Mouse (Mus musculus): ENCODE data around the gene Smc4. TPM values are rescaled to one million over a fixed set of nuclear protein-coding genes. Genes with fewer than 3 reads are reported as not detected.

Gene Smc4
- total RNA-seq, 1 experiment = 91.4 TPM

GRCm38 (mm10) chr3:69045750-69046149, 41.2 kb downstream of the Smc4 start:
- no peak for DNase-seq (ENCODE audit: low read depth, low spot score)
- Histone ChIP-seq H3K36me3 (ENCODE audit: control insufficient read depth, insufficient read depth, low read length, poor library complexity, severe bottlenecking) (peaks cover 10% of the 10 kb centered on the region), H3K9me3 (ENCODE audit: control insufficient read depth, insufficient read depth, low read depth, low read length) (no peaks in the 10 kb centered on the region), H3K4me1 (ENCODE audit: control insufficient read depth in 2 of 2, insufficient read depth in 2 of 2, low read length in 2 of 2, poor library complexity in 1 of 2) (peaks cover 4 to 7% of the 10 kb centered on the region in 2 experiments; a peak in 2 of 4 replicates), H3K9ac (ENCODE audit: insufficient read depth, low read depth, low read length, poor library complexity, severe bottlenecking) (peak overlapping the region; percentile 97; the same call in 1 of the 2 replicates), H3K27ac (ENCODE audit: insufficient read depth, low read depth, low read length, poor library complexity, severe bottlenecking) (no peak overlapping the region), H3K4me3 (ENCODE audit: insufficient read depth in 1 of 2, low read depth in 1 of 2, low read length in 2 of 2, poor library complexity in 1 of 2, severe bottlenecking in 1 of 2) (peak overlapping the region; percentile 76 to 82)
- in situ Hi-C loops (cut with MboI; ENCODE audit: low sequenced_read_pairs in 2 of 2, unreplicated experiment in 2 of 2) = loop anchor here in 1 of 2 experiments (25.0 kb wide), 1 partner anchor 692 kb away; no protein-coding TSS in a partner anchor
- no peak for TF ChIP-seq ZC3H11A (IDR thresholded peaks at IDR 0.05; ENCODE audit: borderline replicate concordance, low read depth, low read length)
- TF ChIP-seq HCFC1 (IDR thresholded peaks at IDR 0.05; ENCODE audit: borderline replicate concordance, insufficient read depth, low read length) = no peak
- TF ChIP-seq ZNF384 (IDR thresholded peaks at IDR 0.05; ENCODE audit: low read depth, low read length) = no peak
- TF ChIP-seq CHD2 (IDR thresholded peaks at IDR 0.05; ENCODE audit: low read depth, low read length) = no peak
- no peak for TF ChIP-seq MAFK (IDR thresholded peaks at IDR 0.05; ENCODE audit: insufficient read depth, low read depth, low read length)

GRCm38 (mm10) chr3:69046509-69046908, 42.0 kb downstream of the Smc4 start:
- Histone ChIP-seq H3K4me3 (ENCODE audit: insufficient read depth in 1 of 2, low read depth in 1 of 2, low read length in 2 of 2, poor library complexity in 1 of 2, severe bottlenecking in 1 of 2) (no peak overlapping the region), H3K9me3 (ENCODE audit: control insufficient read depth, insufficient read depth, low read depth, low read length) (no peaks in the 10 kb centered on the region), H3K4me1 (ENCODE audit: control insufficient read depth in 2 of 2, insufficient read depth in 2 of 2, low read length in 2 of 2, poor library complexity in 1 of 2) (peaks cover 4 to 10% of the 10 kb centered on the region in 2 experiments; a peak in 2 of 4 replicates), H3K27ac (ENCODE audit: insufficient read depth, low read depth, low read length, poor library complexity, severe bottlenecking) (no peak overlapping the region), H3K9ac (ENCODE audit: insufficient read depth, low read depth, low read length, poor library complexity, severe bottlenecking) (no peak overlapping the region), H3K36me3 (ENCODE audit: control insufficient read depth, insufficient read depth, low read length, poor library complexity, severe bottlenecking) (peaks cover 6% of the 10 kb centered on the region)
- no peak for TF ChIP-seq CHD2 (IDR thresholded peaks at IDR 0.05; ENCODE audit: low read depth, low read length)
- TF ChIP-seq ZNF384 (IDR thresholded peaks at IDR 0.05; ENCODE audit: low read depth, low read length) = no peak
- no peak for TF ChIP-seq HCFC1 (IDR thresholded peaks at IDR 0.05; ENCODE audit: borderline replicate concordance, insufficient read depth, low read length)
- no peak for TF ChIP-seq ZC3H11A (IDR thresholded peaks at IDR 0.05; ENCODE audit: borderline replicate concordance, low read depth, low read length)
- no peak for TF ChIP-seq MAFK (IDR thresholded peaks at IDR 0.05; ENCODE audit: insufficient read depth, low read depth, low read length)
- DNase-seq (ENCODE audit: low read depth, low spot score) = no peak
- in situ Hi-C loops (cut with MboI; ENCODE audit: low sequenced_read_pairs in 2 of 2, unreplicated experiment in 2 of 2) = loop anchor here in 1 of 2 experiments (25.0 kb wide), 1 partner anchor 691 kb away; no protein-coding TSS in a partner anchor

- Histone ChIP-seq H3K9ac (ENCODE audit: insufficient read depth, low read depth, low read length, poor library complexity, severe bottlenecking) (no peak overlapping the region), H3K4me1 (ENCODE audit: control insufficient read depth in 2 of 2, insufficient read depth in 2 of 2, low read length in 2 of 2, poor library complexity in 1 of 2) (peaks cover 4 to 10% of the 10 kb centered on the region in 2 experiments; a peak in 2 of 4 replicates), H3K9me3 (ENCODE audit: control insufficient read depth, insufficient read depth, low read depth, low read length) (no peaks in the 10 kb centered on the region), H3K4me3 (ENCODE audit: insufficient read depth in 1 of 2, low read depth in 1 of 2, low read length in 2 of 2, poor library complexity in 1 of 2, severe bottlenecking in 1 of 2) (no peak overlapping the region), H3K36me3 (ENCODE audit: control insufficient read depth, insufficient read depth, low read length, poor library complexity, severe bottlenecking) (peaks cover 5% of the 10 kb centered on the region), H3K27ac (ENCODE audit: insufficient read depth, low read depth, low read length, poor library complexity, severe bottlenecking) (no peak overlapping the region)
- TF ChIP-seq ZC3H11A (IDR thresholded peaks at IDR 0.05; ENCODE audit: borderline replicate concordance, low read depth, low read length) (no peak), HCFC1 (IDR thresholded peaks at IDR 0.05; ENCODE audit: borderline replicate concordance, insufficient read depth, low read length) (no peak), CHD2 (IDR thresholded peaks at IDR 0.05; ENCODE audit: low read depth, low read length) (no peak)
- in situ Hi-C loops (cut with MboI; ENCODE audit: low sequenced_read_pairs in 2 of 2, unreplicated experiment in 2 of 2) = loop anchor here in 1 of 2 experiments (25.0 kb wide), 1 partner anchor 690 kb away; no protein-coding TSS in a partner anchor
- DNase-seq (ENCODE audit: low read depth, low spot score) = no peak
These were observed 43.1 kb downstream of the Smc4 start for GRCm38 (mm10) chr3:69047684-69048083.

- DNase-seq (ENCODE audit: low read depth, low spot score) = no peak
- in situ Hi-C loops (cut with MboI; ENCODE audit: low sequenced_read_pairs in 2 of 2, unreplicated experiment in 2 of 2) = loop anchor here in 1 of 2 experiments (25.0 kb wide), 1 partner anchor 688 kb away; no protein-coding TSS in a partner anchor
- Histone ChIP-seq H3K27ac (ENCODE audit: insufficient read depth, low read depth, low read length, poor library complexity, severe bottlenecking) (no peak overlapping the region), H3K36me3 (ENCODE audit: control insufficient read depth, insufficient read depth, low read length, poor library complexity, severe bottlenecking) (no peaks in the 10 kb centered on the region), H3K9ac (ENCODE audit: insufficient read depth, low read depth, low read length, poor library complexity, severe bottlenecking) (no peak overlapping the region), H3K4me1 (ENCODE audit: control insufficient read depth in 2 of 2, insufficient read depth in 2 of 2, low read length in 2 of 2, poor library complexity in 1 of 2) (peaks cover 4 to 10% of the 10 kb centered on the region in 2 experiments; a peak in 2 of 4 replicates), H3K4me3 (ENCODE audit: insufficient read depth in 1 of 2, low read depth in 1 of 2, low read length in 2 of 2, poor library complexity in 1 of 2, severe bottlenecking in 1 of 2) (no peak overlapping the region), H3K9me3 (ENCODE audit: control insufficient read depth, insufficient read depth, low read depth, low read length) (no peaks in the 10 kb centered on the region)
- TF ChIP-seq CHD2 (IDR thresholded peaks at IDR 0.05; ENCODE audit: low read depth, low read length) (no peak), MAFK (IDR thresholded peaks at IDR 0.05; ENCODE audit: insufficient read depth, low read depth, low read length) (no peak), HCFC1 (IDR thresholded peaks at IDR 0.05; ENCODE audit: borderline replicate concordance, insufficient read depth, low read length) (no peak), ZNF384 (IDR thresholded peaks at IDR 0.05; ENCODE audit: low read depth, low read length) (no peak), ZC3H11A (IDR thresholded peaks at IDR 0.05; ENCODE audit: borderline replicate concordance, low read depth, low read length) (no peak)
These were observed 44.5 kb downstream of the Smc4 start for GRCm38 (mm10) chr3:69049011-69049410.

Measured in ES-E14 (cell line).